Mouse (Mus musculus) intestine, embryonic 16.5 days (tissue): ENCODE measurements at regions not wholly inside any gene's neighbourhood (a gene's known extent, or its start where the extent isn't known, plus 50 kb on each side); places are given as distances from the start of the nearest gene placed in this dataset.

ENCODE experiments used
- ATAC-seq: fragments of 200-750 bp; cut with Nextera tagmentation; 2 replicates; pipeline ENCODE4 v1.8.0; 2017; ENCODE audit warnings: moderate TSS enrichment, moderate library complexity
- H3K27ac ChIP-seq: fragments of 300-500 bp; sonication (generic); 2 replicates; pipeline ENCODE4 v1.5.1; 2014; ENCODE audit warnings: mild to moderate bottlenecking, low read length
- H3K27me3 ChIP-seq: fragments of 300-500 bp; sonication (generic); replicated peaks from 2 replicates; pipeline ENCODE4 v1.6.1; 2014; ENCODE audit warnings: low read length, control low read depth, mixed read lengths; ENCODE audit not compliant: control insufficient read depth, insufficient read depth
- H3K36me3 ChIP-seq: fragments of 300-500 bp; sonication (generic); 2 replicates; pipeline ENCODE4 v1.6.1; 2014; ENCODE audit warnings: low read length, control low read depth; ENCODE audit not compliant: control insufficient read depth, insufficient read depth
- H3K4me1 ChIP-seq: fragments of 300-500 bp; sonication (generic); 2 replicates; pipeline ENCODE4 v1.6.1; 2014; ENCODE audit warnings: low read length, control low read depth, mixed read lengths; ENCODE audit not compliant: control insufficient read depth, insufficient read depth
- H3K4me2 ChIP-seq: fragments of 300-500 bp; sonication (generic); 2 replicates; pipeline ENCODE4 v1.6.1; 2014; ENCODE audit warnings: low read depth, low read length, control low read depth
- H3K4me3 ChIP-seq: fragments of 300-500 bp; sonication (generic); 2 replicates; pipeline ENCODE4 v1.5.1; 2014; ENCODE audit warnings: mild to moderate bottlenecking, low read length
- H3K9ac ChIP-seq: fragments of 300-500 bp; sonication (generic); 2 replicates; pipeline ENCODE4 v1.6.1; 2014; ENCODE audit warnings: low read depth, low read length
- H3K9me3 ChIP-seq: fragments of 300-500 bp; sonication (generic); 2 replicates; pipeline ENCODE4 v1.6.1; 2016; ENCODE audit warnings: low read length, control low read depth; ENCODE audit not compliant: control insufficient read depth
- WGBS: fragments of 180-500 bp; shearing (Covaris S2); extraction: QIAGEN DNeasy Blood & Tissue Kit; methylation state at CpG from one replicate; pipeline ENCODE4 v1.1.7; 2014; 5-methylcytosine and 5-hydroxymethylcytosine counted together

GRCm38 (mm10) chr12:25330004-25330708, 233.2 kb upstream of the Id2 start:
- H3K36me3 ChIP-seq: no peaks in the 10 kb centered on the region
- ATAC-seq: no peak
- H3K9ac ChIP-seq: no peak overlapping the region
- WGBS: 62% methylated on average over 5 of the region's 5 CpGs
- H3K4me1 ChIP-seq: no peaks in the 10 kb centered on the region
- no peaks in the 10 kb centered on the region for H3K9me3 ChIP-seq
- no peak overlapping the region for H3K27ac ChIP-seq
- H3K4me2 ChIP-seq: no peak overlapping the region
- no peaks in the 10 kb centered on the region for H3K27me3 ChIP-seq
- H3K4me3 ChIP-seq: no peak overlapping the region

GRCm38 (mm10) chr12:25325901-25326300, 229.0 kb upstream of the Id2 start:
- Histone ChIP-seq H3K9ac (no peak overlapping the region), H3K9me3 (no peaks in the 10 kb centered on the region), H3K27ac (no peak overlapping the region), H3K27me3 (no peaks in the 10 kb centered on the region), H3K4me3 (no peak overlapping the region), H3K4me2 (no peak overlapping the region), H3K36me3 (no peaks in the 10 kb centered on the region), H3K4me1 (no peaks in the 10 kb centered on the region)
- no peak for ATAC-seq
- WGBS: 76% methylated on average over 3 of the region's 3 CpGs

- no peaks in the 10 kb centered on the region for H3K9me3 ChIP-seq
- no peaks in the 10 kb centered on the region for H3K27me3 ChIP-seq
- no peak overlapping the region for H3K9ac ChIP-seq
- ATAC-seq: no peak
- no peaks in the 10 kb centered on the region for H3K36me3 ChIP-seq
- H3K4me3 ChIP-seq: no peak overlapping the region
- H3K27ac ChIP-seq: no peak overlapping the region
- H3K4me1 ChIP-seq: no peaks in the 10 kb centered on the region
- H3K4me2 ChIP-seq: no peak overlapping the region
- 83% methylated on average over 1 of the region's 1 CpGs for WGBS
These were observed 226.2 kb upstream of the Id2 start for GRCm38 (mm10) chr12:25323171-25323570.

GRCm38 (mm10) chr12:25320262-25320767, 223.4 kb upstream of the Id2 start:
- Histone ChIP-seq H3K4me3 (no peak overlapping the region), H3K27ac (no peak overlapping the region), H3K27me3 (no peaks in the 10 kb centered on the region), H3K9ac (no peak overlapping the region), H3K36me3 (no peaks in the 10 kb centered on the region), H3K4me1 (no peaks in the 10 kb centered on the region), H3K9me3 (no peaks in the 10 kb centered on the region), H3K4me2 (no peak overlapping the region)
- 87% methylated on average over 3 of the region's 3 CpGs for WGBS
- no peak for ATAC-seq

GRCm38 (mm10) chr12:25319846-25320245, 222.9 kb upstream of the Id2 start:
- 87% methylated on average over 2 of the region's 2 CpGs for WGBS
- Histone ChIP-seq H3K27me3 (no peaks in the 10 kb centered on the region), H3K4me1 (no peaks in the 10 kb centered on the region), H3K9ac (no peak overlapping the region), H3K4me3 (no peak overlapping the region), H3K4me2 (no peak overlapping the region), H3K27ac (no peak overlapping the region), H3K9me3 (no peaks in the 10 kb centered on the region), H3K36me3 (no peaks in the 10 kb centered on the region)
- no peak for ATAC-seq

GRCm38 (mm10) chr12:25318072-25318671, 221.2 kb upstream of the Id2 start:
- 72% methylated on average over 4 of the region's 4 CpGs for WGBS
- Histone ChIP-seq H3K4me3 (no peak overlapping the region), H3K9me3 (no peaks in the 10 kb centered on the region), H3K27me3 (no peaks in the 10 kb centered on the region), H3K4me1 (no peaks in the 10 kb centered on the region), H3K9ac (no peak overlapping the region), H3K36me3 (no peaks in the 10 kb centered on the region), H3K27ac (no peak overlapping the region), H3K4me2 (no peak overlapping the region)
- no peak for ATAC-seq

GRCm38 (mm10) chr12:25315969-25316368, 219.0 kb upstream of the Id2 start:
- Histone ChIP-seq H3K4me3 (no peak overlapping the region), H3K9ac (no peak overlapping the region), H3K4me1 (no peaks in the 10 kb centered on the region), H3K27me3 (no peaks in the 10 kb centered on the region), H3K4me2 (no peak overlapping the region), H3K27ac (no peak overlapping the region), H3K36me3 (no peaks in the 10 kb centered on the region), H3K9me3 (no peaks in the 10 kb centered on the region)
- 84% methylated on average over 1 of the region's 1 CpGs for WGBS
- no peak for ATAC-seq

GRCm38 (mm10) chr12:25313212-25313611, 216.3 kb upstream of the Id2 start:
- no peak overlapping the region for H3K4me3 ChIP-seq
- no peaks in the 10 kb centered on the region for H3K9me3 ChIP-seq
- H3K27me3 ChIP-seq: no peaks in the 10 kb centered on the region
- H3K4me2 ChIP-seq: no peak overlapping the region
- peaks cover 17% of the 10 kb centered on the region; the same call in 1 of the 2 replicates for H3K4me1 ChIP-seq
- no peak for ATAC-seq
- no peak overlapping the region for H3K27ac ChIP-seq
- no peaks in the 10 kb centered on the region for H3K36me3 ChIP-seq
- no peak overlapping the region for H3K9ac ChIP-seq

- no peak for ATAC-seq
- H3K9ac ChIP-seq: no peak overlapping the region
- peaks cover 17% of the 10 kb centered on the region; the same call in 1 of the 2 replicates for H3K4me1 ChIP-seq
- no peak overlapping the region for H3K27ac ChIP-seq
- no peak overlapping the region for H3K4me2 ChIP-seq
- H3K9me3 ChIP-seq: no peaks in the 10 kb centered on the region
- WGBS: 89% methylated on average over 2 of the region's 2 CpGs
- H3K27me3 ChIP-seq: no peaks in the 10 kb centered on the region
- no peaks in the 10 kb centered on the region for H3K36me3 ChIP-seq
- no peak overlapping the region for H3K4me3 ChIP-seq
These were observed 215.4 kb upstream of the Id2 start for GRCm38 (mm10) chr12:25312390-25312789.
